Mouse (Mus musculus) neural tube, embryonic 11.5 days (tissue): ENCODE measurements at regions not wholly inside any gene's neighbourhood (a gene's known extent, or its start where the extent isn't known, plus 50 kb on each side); places are given as distances from the start of the nearest gene placed in this dataset.
A peak's percentile ranks its signal among the peaks of the same experiment; 100 is the strongest.

Experiments
- ATAC-seq: fragments of 200-750 bp; cut with Nextera tagmentation; 2 replicates; pipeline ENCODE4 v1.8.0; 2017; ENCODE audit warnings: moderate number of reproducible peaks, mild to moderate bottlenecking, moderate TSS enrichment, moderate library complexity; ENCODE audit not compliant: insufficient read depth, low FRiP score, low TSS enrichment
- DNase-seq: peaks from one replicate; pipeline ENCODE4 v3.0.0-alpha.2; 2015; ENCODE audit warnings: low spot score
- H3K27ac ChIP-seq: fragments of 300-500 bp; sonication (generic); 2 replicates; pipeline ENCODE4 v1.5.1; 2014; ENCODE audit warnings: low read depth, mild to moderate bottlenecking, low read length
- H3K27me3 ChIP-seq: fragments of 300-500 bp; sonication (generic); 2 replicates; pipeline ENCODE4 v1.6.1; 2014; ENCODE audit warnings: mild to moderate bottlenecking, low read length, mixed read lengths; ENCODE audit not compliant: control insufficient read depth, insufficient read depth
- H3K36me3 ChIP-seq: fragments of 300-500 bp; sonication (generic); 2 replicates; pipeline ENCODE4 v1.6.1; 2014; ENCODE audit warnings: mild to moderate bottlenecking, low read length, moderate library complexity, mixed read lengths; ENCODE audit not compliant: control insufficient read depth, insufficient read depth
- H3K4me1 ChIP-seq: fragments of 300-500 bp; sonication (generic); 2 replicates; pipeline ENCODE4 v1.6.1; 2014; ENCODE audit warnings: low read length, mixed read lengths; ENCODE audit not compliant: control insufficient read depth, insufficient read depth
- H3K4me2 ChIP-seq: fragments of 300-500 bp; sonication (generic); 2 replicates; pipeline ENCODE4 v1.6.1; 2014; ENCODE audit warnings: low read depth, mild to moderate bottlenecking, moderate library complexity
- H3K4me3 ChIP-seq: fragments of 300-500 bp; sonication (generic); 2 replicates; pipeline ENCODE4 v1.5.1; 2014; ENCODE audit warnings: low read depth, low read length
- H3K9ac ChIP-seq: fragments of 300-500 bp; sonication (generic); 2 replicates; pipeline ENCODE4 v1.6.1; 2014; ENCODE audit warnings: mild to moderate bottlenecking, low read length
- H3K9me3 ChIP-seq: fragments of 300-500 bp; sonication (generic); 2 replicates; pipeline ENCODE4 v1.6.1; 2016; ENCODE audit warnings: low read length; ENCODE audit not compliant: control insufficient read depth
- WGBS: fragments of 180-500 bp; shearing (Covaris S2); extraction: QIAGEN DNeasy Blood & Tissue Kit; methylation state at CpG from one replicate; pipeline ENCODE4 v1.1.7; 2014; 5-methylcytosine and 5-hydroxymethylcytosine counted together

GRCm38 (mm10) chr16:87263571-87263970 lies 90.4 kb upstream of the N6amt1 start:
- Histone ChIP-seq H3K4me3 (no peak overlapping the region), H3K36me3 (no peaks in the 10 kb centered on the region), H3K27ac (no peak overlapping the region), H3K4me1 (no peaks in the 10 kb centered on the region), H3K9me3 (no peaks in the 10 kb centered on the region), H3K4me2 (no peak overlapping the region), H3K9ac (no peak overlapping the region), H3K27me3 (no peaks in the 10 kb centered on the region)
- DNase-seq (no peak), ATAC-seq (no peak)
- 71% methylated on average over 4 of the region's 4 CpGs for WGBS

- WGBS, result 86% methylated on average over 8 of the region's 8 CpGs
- no peak for DNase-seq
- Histone ChIP-seq H3K27ac (no peak overlapping the region), H3K36me3 (no peaks in the 10 kb centered on the region), H3K4me3 (no peak overlapping the region), H3K4me2 (no peak overlapping the region), H3K27me3 (no peaks in the 10 kb centered on the region), H3K9ac (no peak overlapping the region), H3K4me1 (no peaks in the 10 kb centered on the region), H3K9me3 (no peaks in the 10 kb centered on the region)
- ATAC-seq, result no peak
These were observed 90.9 kb upstream of the N6amt1 start for GRCm38 (mm10) chr16:87263041-87263440.

GRCm38 (mm10) chr16:87262497-87262896 lies 91.5 kb upstream of the N6amt1 start:
- ATAC-seq, result no peak
- Histone ChIP-seq H3K4me1 (no peaks in the 10 kb centered on the region), H3K4me2 (no peak overlapping the region), H3K27ac (no peak overlapping the region), H3K4me3 (no peak overlapping the region), H3K27me3 (no peaks in the 10 kb centered on the region), H3K9ac (no peak overlapping the region), H3K36me3 (no peaks in the 10 kb centered on the region), H3K9me3 (no peaks in the 10 kb centered on the region)
- no peak for DNase-seq
- WGBS, result 85% methylated on average over 3 of the region's 3 CpGs

- DNase-seq, result no peak
- WGBS, result 84% methylated on average over 7 of the region's 7 CpGs
- Histone ChIP-seq H3K4me1 (no peaks in the 10 kb centered on the region), H3K4me3 (no peak overlapping the region), H3K4me2 (no peak overlapping the region), H3K36me3 (no peaks in the 10 kb centered on the region), H3K27me3 (no peaks in the 10 kb centered on the region), H3K9me3 (no peaks in the 10 kb centered on the region), H3K9ac (no peak overlapping the region), H3K27ac (no peak overlapping the region)
- ATAC-seq, result no peak
These were observed 92.5 kb upstream of the N6amt1 start for GRCm38 (mm10) chr16:87261527-87261926.

DNA sequence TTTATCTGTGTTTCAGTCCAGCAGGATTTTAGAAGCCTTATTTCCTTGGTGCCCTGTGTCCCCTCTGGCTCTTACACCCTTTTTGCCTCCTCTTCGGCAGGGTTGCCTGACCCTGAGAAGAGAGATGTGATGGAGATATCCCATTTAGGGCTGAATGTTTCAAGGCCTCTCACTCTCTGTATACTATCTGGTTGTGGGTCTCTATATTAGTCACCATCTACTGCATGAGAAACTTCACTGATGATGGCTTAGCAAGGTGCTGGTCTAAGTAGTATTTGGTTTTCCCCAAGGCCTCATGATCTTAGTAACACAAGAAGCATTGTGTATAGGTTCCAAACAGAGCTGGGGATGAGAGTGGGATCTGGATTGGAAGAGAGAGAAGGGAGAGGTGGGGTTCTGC lies 99.2 kb upstream of the N6amt1 start:
- Histone ChIP-seq H3K9me3 (no peaks in the 10 kb centered on the region), H3K36me3 (no peaks in the 10 kb centered on the region), H3K9ac (no peak overlapping the region), H3K4me2 (no peak overlapping the region), H3K4me1 (no peaks in the 10 kb centered on the region), H3K27me3 (no peaks in the 10 kb centered on the region), H3K4me3 (no peak overlapping the region), H3K27ac (no peak overlapping the region)
- ATAC-seq (no peak), DNase-seq (no peak)
- 91% methylated on average over 1 of the region's 1 CpGs for WGBS

- Histone ChIP-seq H3K4me2 (no peak overlapping the region), H3K9me3 (no peaks in the 10 kb centered on the region), H3K36me3 (no peaks in the 10 kb centered on the region), H3K4me3 (no peak overlapping the region), H3K27me3 (no peaks in the 10 kb centered on the region), H3K4me1 (no peaks in the 10 kb centered on the region), H3K27ac (no peak overlapping the region), H3K9ac (no peak overlapping the region)
- WGBS, result 86% methylated on average over 10 of the region's 10 CpGs
- DNase-seq (no peak), ATAC-seq (no peak)
These were observed 103.5 kb upstream of the N6amt1 start for GRCm38 (mm10) chr16:87250531-87250930.

- peak; percentile 44 for DNase-seq
These were observed 104.1 kb upstream of the N6amt1 start for GRCm38 (mm10) chr16:87249903-87250302.

DNA sequence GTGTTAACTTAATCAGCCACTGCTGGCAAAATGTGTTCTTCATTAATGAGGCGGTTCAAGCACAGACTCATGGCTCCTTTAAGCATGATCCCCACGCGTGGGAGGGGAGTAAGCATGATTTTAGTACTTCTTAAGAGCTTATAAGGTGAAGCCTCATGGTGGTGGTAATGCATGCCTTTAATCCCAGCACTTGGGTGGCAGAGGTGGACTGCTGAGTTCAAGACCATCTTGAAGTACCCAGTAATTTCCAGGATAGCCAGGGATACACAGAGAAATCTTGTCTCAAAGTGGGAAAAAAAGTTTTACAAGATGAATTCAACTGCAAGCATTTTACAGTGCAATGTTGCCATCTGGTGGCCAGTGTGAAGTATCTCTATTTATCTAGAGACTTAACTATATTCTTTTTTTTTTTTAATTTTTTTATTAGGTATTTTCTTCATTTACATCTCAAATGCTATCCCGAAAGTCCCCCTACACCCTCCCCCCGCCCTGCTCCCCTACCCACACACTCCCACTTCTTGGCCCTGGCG lies 105.4 kb upstream of the N6amt1 start:
- no peak overlapping the region for H3K9ac ChIP-seq
- no peak overlapping the region for H3K27ac ChIP-seq
- no peak overlapping the region for H3K4me3 ChIP-seq
- no peaks in the 10 kb centered on the region for H3K9me3 ChIP-seq
- peak; percentile 67 for DNase-seq
- H3K4me2 ChIP-seq, result no peak overlapping the region
- no peaks in the 10 kb centered on the region for H3K27me3 ChIP-seq
- no peaks in the 10 kb centered on the region for H3K36me3 ChIP-seq
- WGBS, result 51% methylated on average over 6 of the region's 6 CpGs
- H3K4me1 ChIP-seq, result no peaks in the 10 kb centered on the region
- no peak for ATAC-seq

More at GRCm38 (mm10) chr16:87249903-87250302, 104.1 kb upstream of the N6amt1 start:
- H3K27ac ChIP-seq, result no peak overlapping the region
- H3K27me3 ChIP-seq, result no peaks in the 10 kb centered on the region
- no peaks in the 10 kb centered on the region for H3K9me3 ChIP-seq
- H3K4me3 ChIP-seq, result no peak overlapping the region
- no peaks in the 10 kb centered on the region for H3K4me1 ChIP-seq
- 37% methylated on average over 7 of the region's 7 CpGs for whole genome bisulfite sequencing
- no peaks in the 10 kb centered on the region for H3K36me3 ChIP-seq
- no peak for ATAC-seq
- no peak overlapping the region for H3K4me2 ChIP-seq
- no peak overlapping the region for H3K9ac ChIP-seq

DNA sequence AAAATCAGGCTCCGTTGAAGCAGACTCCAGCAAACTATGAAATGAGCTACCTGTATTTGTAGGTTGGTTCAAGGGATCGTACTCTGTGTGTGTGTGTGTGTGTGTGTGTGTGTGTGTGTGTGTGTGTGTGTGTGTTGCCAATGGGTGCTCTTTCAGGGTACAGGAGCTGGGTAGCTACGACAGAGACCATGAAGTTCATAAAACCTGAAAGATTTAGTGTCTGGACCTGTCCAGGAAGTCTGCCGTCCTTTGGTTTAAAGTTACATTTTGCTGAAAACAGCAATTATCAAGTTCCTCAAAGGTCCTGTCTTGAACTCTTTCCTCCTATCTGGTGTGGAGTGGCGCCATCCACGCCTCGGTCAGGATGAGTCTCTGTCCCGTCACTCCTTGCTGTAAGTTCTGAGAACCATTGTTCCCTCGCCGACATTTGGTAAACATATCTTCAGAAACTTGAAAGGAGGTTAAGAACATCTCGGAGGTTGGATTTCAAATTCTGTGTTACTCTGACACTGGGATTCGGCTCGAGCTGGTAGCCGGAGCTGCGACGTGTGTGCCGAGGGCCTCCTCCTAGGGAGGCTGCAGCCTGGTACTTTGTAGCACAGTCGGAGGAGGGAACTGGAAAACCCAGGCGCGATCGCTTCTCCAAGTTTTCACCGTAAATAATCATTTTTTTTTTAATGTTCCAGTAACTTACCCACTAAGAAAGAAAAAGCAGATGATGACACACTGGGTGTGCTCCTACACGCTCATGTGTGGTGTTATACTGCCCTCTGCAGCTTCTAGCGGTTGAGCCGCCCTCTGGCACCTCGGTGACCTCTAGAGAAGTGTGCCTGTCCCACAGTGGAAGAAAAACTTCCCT lies 107.8 kb upstream of the N6amt1 start:
- Histone ChIP-seq H3K4me1 (no peaks in the 10 kb centered on the region), H3K9me3 (no peaks in the 10 kb centered on the region), H3K27me3 (no peaks in the 10 kb centered on the region), H3K4me3 (no peak overlapping the region), H3K36me3 (no peaks in the 10 kb centered on the region), H3K4me2 (no peak overlapping the region), H3K27ac (no peak overlapping the region), H3K9ac (no peak overlapping the region)
- 57% methylated on average over 26 of the region's 26 CpGs for WGBS
- DNase-seq, result peak; percentile 55
- ATAC-seq, result peak; percentile 57; the same call in 1 of the 2 replicates
